11 mouse cellular contexts compared by ENCODE assay signal in the genomic region with DNA sequence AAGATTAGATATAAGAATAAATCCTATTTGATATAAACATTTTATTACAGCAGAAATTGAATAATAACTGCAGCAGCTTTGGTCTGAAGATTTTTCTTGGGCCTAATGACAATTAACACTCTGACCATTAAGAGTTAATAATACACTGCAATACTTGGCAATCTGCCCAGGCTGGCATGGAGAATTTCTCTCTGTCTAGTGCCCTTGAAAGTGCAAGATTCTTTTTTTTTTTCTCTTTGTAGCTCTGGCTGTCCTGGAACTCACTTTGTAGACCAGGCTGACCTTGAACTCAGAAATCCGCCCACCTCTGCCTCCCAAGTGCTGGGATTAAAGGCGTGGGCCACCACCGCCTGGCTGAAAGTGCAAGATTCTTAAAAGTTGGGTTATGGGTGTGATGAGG. TPM values are rescaled to one million over a fixed set of nuclear protein-coding genes. Genes with fewer than 3 reads are reported as not detected.
DNase-seq lines count a peak whose midpoint lies in the region; ATAC-seq and TF ChIP-seq lines count a peak whose summit lies in the region.
"Had no signal": no experiment of that assay in that cellular context is flagged by ENCODE, and none has a peak within 500 bp of the region (broad histone marks: within the 10 kb centered on the region; RNA-seq: fewer than 3 reads in every experiment).

No protein-coding gene starts in this region.

- no peak for ATAC-seq in hindbrain, postnatal 0 days
- no peak for ATAC-seq in hindbrain, embryonic 16.5 days
- ATAC-seq: CD4-positive, CD25-positive, alpha-beta regulatory T cell, adult 4 months had no signal

- no peak for TF ChIP-seq CTCF in hindbrain, postnatal 0 days (IDR thresholded peaks at IDR 0.05; ENCODE audit: low read depth)

- H3K9ac ChIP-seq in hindbrain, postnatal 0 days (replicated peaks; ENCODE audit: low read length): no peak overlapping the region
- H3K9ac ChIP-seq in hindbrain, embryonic 16.5 days (ENCODE audit: low read depth, low read length): no peak overlapping the region
- H3K9ac ChIP-seq: hindbrain, embryonic 15.5 days had no signal

- DNase-seq in hindbrain, postnatal 0 days (ENCODE audit: low spot score): peak; percentile 67
- DNase-seq in MN1 (ENCODE audit: low spot score): peak; percentile 37
- peak; percentile 79 for DNase-seq in adrenal gland, postnatal 14 days
- DNase-seq in lung, postnatal 10 days: peak; percentile 39
- DNase-seq in yolk sac, embryonic 10.5 days (ENCODE audit: low spot score): no peak
- no peak for DNase-seq in urinary bladder, postnatal 14 days (ENCODE audit: low spot score)
- DNase-seq in heart, embryonic 10.5 days (ENCODE audit: low spot score): no peak
- DNase-seq: cerebellum, adult 11 months had no signal

- no peak overlapping the region for H3K4me3 ChIP-seq in hindbrain, postnatal 0 days (ENCODE audit: low read length)
- H3K4me3 ChIP-seq in hindbrain, embryonic 16.5 days (ENCODE audit: low read length): no peak overlapping the region
- H3K4me3 ChIP-seq in heart, embryonic 10.5 days: no peak overlapping the region
- H3K4me3 ChIP-seq: hindbrain, embryonic 15.5 days had no signal

- H3K27me3 ChIP-seq in hindbrain, postnatal 0 days (ENCODE audit: insufficient read depth, low read length): no peaks in the 10 kb centered on the region
- H3K27me3 ChIP-seq in hindbrain, embryonic 16.5 days (replicated peaks; ENCODE audit: control insufficient read depth, insufficient read depth, low read length): no peaks in the 10 kb centered on the region
- H3K27me3 ChIP-seq in heart, embryonic 10.5 days (ENCODE audit: insufficient read depth, poor library complexity, severe bottlenecking): no peaks in the 10 kb centered on the region
- H3K27me3 ChIP-seq: hindbrain, embryonic 15.5 days had no signal

- 0 out of 2 replicates have a peak, but pooled peaks cover 2% of the 10 kb centered on the region for H3K9me3 ChIP-seq in hindbrain, postnatal 0 days (ENCODE audit: low read length)
- H3K9me3 ChIP-seq in hindbrain, embryonic 16.5 days (ENCODE audit: control insufficient read depth, low read length): no peaks in the 10 kb centered on the region
- H3K9me3 ChIP-seq in heart, embryonic 10.5 days: no peaks in the 10 kb centered on the region
- H3K9me3 ChIP-seq: hindbrain, embryonic 15.5 days had no signal

- no peak overlapping the region for H3K27ac ChIP-seq in hindbrain, postnatal 0 days
- H3K27ac ChIP-seq in hindbrain, embryonic 16.5 days (ENCODE audit: low read depth, low read length): no peak overlapping the region
- no peak overlapping the region for H3K27ac ChIP-seq in heart, embryonic 10.5 days
- H3K27ac ChIP-seq: hindbrain, embryonic 15.5 days had no signal

- no peak overlapping the region for H3K4me2 ChIP-seq in hindbrain, postnatal 0 days (ENCODE audit: low read depth, low read length)
- H3K4me2 ChIP-seq in hindbrain, embryonic 16.5 days (ENCODE audit: low read length): no peak overlapping the region
- H3K4me2 ChIP-seq: hindbrain, embryonic 15.5 days had no signal

- H3K36me3 ChIP-seq in hindbrain, postnatal 0 days (ENCODE audit: insufficient read depth, low read length): no peaks in the 10 kb centered on the region
- H3K36me3 ChIP-seq in hindbrain, embryonic 16.5 days (ENCODE audit: control insufficient read depth, insufficient read depth, low read length): no peaks in the 10 kb centered on the region
- H3K36me3 ChIP-seq in heart, embryonic 10.5 days: no peaks in the 10 kb centered on the region
- H3K36me3 ChIP-seq: hindbrain, embryonic 15.5 days had no signal

- WGBS in hindbrain, postnatal 0 days: 65% methylated on average over 3 of the region's 3 CpGs
- 63% methylated on average over 3 of the region's 3 CpGs for WGBS in hindbrain, embryonic 16.5 days
- WGBS in heart, embryonic 10.5 days: 77% methylated on average over 3 of the region's 3 CpGs

- 0 out of 2 replicates have a peak, but pooled peaks cover 2% of the 10 kb centered on the region for H3K4me1 ChIP-seq in hindbrain, postnatal 0 days (ENCODE audit: insufficient read depth, low read length)
- peaks cover 3% of the 10 kb centered on the region for H3K4me1 ChIP-seq in hindbrain, embryonic 16.5 days (ENCODE audit: control insufficient read depth, insufficient read depth, low read depth, low read length)
- peaks cover 3% of the 10 kb centered on the region; the same call in 1 of the 2 replicates for H3K4me1 ChIP-seq in heart, embryonic 10.5 days

RNA-seq across cellular contexts. Expression of a gene that starts 5.1 kb away (rescaled TPM):
- 23.3 and 25.5 TPM in 2 replicates for total RNA-seq in hindbrain, postnatal 0 days (2014; rRNA removed)
- polyA plus RNA-seq in hindbrain, postnatal 0 days (2015; fragmentation: Nextera tagmentation; extraction: Ambion mirVana): 21.4 and 22.4 TPM in 2 replicates
- 37.0 and 46.5 TPM in 2 replicates for polyA plus RNA-seq in hindbrain, embryonic 16.5 days (2015; fragmentation: Nextera tagmentation; extraction: Ambion mirVana)
- total RNA-seq in adrenal gland, postnatal 14 days (2021): 6.7 and 7.0 TPM in 2 replicates
- polyA plus RNA-seq in heart, embryonic 10.5 days (2016; fragmentation: Nextera tagmentation; extraction: Ambion mirVana): 40.8 and 46.6 TPM in 2 replicates

RNA-seq across cellular contexts. Expression of a gene that starts 32.9 kb away (rescaled TPM):
- 4.9 and 5.4 TPM in 2 replicates for total RNA-seq in hindbrain, postnatal 0 days (2014; rRNA removed)
- polyA plus RNA-seq in hindbrain, postnatal 0 days (2015; fragmentation: Nextera tagmentation; extraction: Ambion mirVana): 5.1 and 5.5 TPM in 2 replicates
- polyA plus RNA-seq in hindbrain, embryonic 16.5 days (2015; fragmentation: Nextera tagmentation; extraction: Ambion mirVana): 5.0 and 5.2 TPM in 2 replicates
- total RNA-seq in adrenal gland, postnatal 14 days (2021): not detected in 2 replicates
- 1.4 TPM in 2 replicates for polyA plus RNA-seq in heart, embryonic 10.5 days (2016; fragmentation: Nextera tagmentation; extraction: Ambion mirVana)
- polyA plus RNA-seq: CD4-positive, CD25-positive, alpha-beta regulatory T cell, adult 4 months had no signal

Comparison
In these comparisons a context has a peak if more than half of its experiments do, and no peak if none do; other contexts are left out.
1. DNase-seq: peak in hindbrain, postnatal 0 days (single experiment), MN1 (single experiment), adrenal gland, postnatal 14 days (single experiment) and lung, postnatal 10 days (single experiment); none in yolk sac, embryonic 10.5 days (single experiment), urinary bladder, postnatal 14 days (single experiment) and heart, embryonic 10.5 days (single experiment).